Mouse (Mus musculus) spleen, adult 2 months (tissue): ENCODE results near the gene Fyn. TPM values are rescaled to one million over a fixed set of nuclear protein-coding genes. Genes with fewer than 3 reads are reported as not detected.

Experiments used
- DNase-seq, 2 experiments: peaks; one replicate each; pipeline versions ENCODE4 v3.0.0 to v3.0.0-alpha.2; 2012 to 2021; ENCODE audit warnings: low spot score in 2 of 2, low read depth in 1 of 2
- H3K27ac ChIP-seq: fragments of 200-500 bp; 2 replicates; pipeline ENCODE4 v1.5.1; 2012; ENCODE audit warnings: low read length, inconsistent platforms; ENCODE audit not compliant: insufficient read depth
- H3K27me3 ChIP-seq: fragments of 200-500 bp; 2 replicates; pipeline ENCODE4 v1.6.1; 2012; ENCODE audit warnings: mild to moderate bottlenecking, moderate library complexity, low read length, inconsistent platforms; ENCODE audit not compliant: control insufficient read depth, insufficient read depth
- H3K36me3 ChIP-seq: fragments of 200-500 bp; 2 replicates; pipeline ENCODE4 v1.6.1; 2012; ENCODE audit warnings: mild to moderate bottlenecking, low read length, inconsistent platforms; ENCODE audit not compliant: control insufficient read depth, insufficient read depth
- H3K4me1 ChIP-seq: fragments of 200-500 bp; 2 replicates; pipeline ENCODE4 v1.6.1; 2011; ENCODE audit warnings: inconsistent platforms; ENCODE audit not compliant: control insufficient read depth, insufficient read depth, insufficient read length
- H3K4me3 ChIP-seq: fragments of 200-500 bp; 2 replicates; pipeline ENCODE4 v1.5.1; 2011; ENCODE audit warnings: mild to moderate bottlenecking, inconsistent platforms; ENCODE audit not compliant: insufficient read depth, insufficient read length; ENCODE audit errors: extremely low read depth
- CTCF ChIP-seq: fragments of 200-500 bp; IDR thresholded peaks from 2 replicates; pipeline ENCODE4 v1.5.1; 2011; ENCODE audit warnings: mild to moderate bottlenecking, inconsistent platforms; ENCODE audit not compliant: insufficient read depth, insufficient read length, insufficient replicate concordance; ENCODE audit errors: extremely low read depth
- POLR2A ChIP-seq: fragments of 200-500 bp; IDR thresholded peaks from 2 replicates; pipeline ENCODE4 v1.6.1; 2011; ENCODE audit warnings: low read depth, low read length, inconsistent platforms
- WGBS: fragments of 180-500 bp; shearing (Covaris S2); methylation state at CpG from one replicate; pipeline ENCODE4 v1.1.7; 2018; 5-methylcytosine and 5-hydroxymethylcytosine counted together
- polyA plus RNA-seq: library from polyadenylated mRNA; depleted of rRNA; stranded (reverse); fragments of >200 nt; gene quantifications from 2 replicates; pipeline ENCODE4 v1.2.3, GENCODE M21; 2012

Gene Fyn
- polyA plus RNA-seq, 1 experiment, result 38.0 TPM

DNA sequence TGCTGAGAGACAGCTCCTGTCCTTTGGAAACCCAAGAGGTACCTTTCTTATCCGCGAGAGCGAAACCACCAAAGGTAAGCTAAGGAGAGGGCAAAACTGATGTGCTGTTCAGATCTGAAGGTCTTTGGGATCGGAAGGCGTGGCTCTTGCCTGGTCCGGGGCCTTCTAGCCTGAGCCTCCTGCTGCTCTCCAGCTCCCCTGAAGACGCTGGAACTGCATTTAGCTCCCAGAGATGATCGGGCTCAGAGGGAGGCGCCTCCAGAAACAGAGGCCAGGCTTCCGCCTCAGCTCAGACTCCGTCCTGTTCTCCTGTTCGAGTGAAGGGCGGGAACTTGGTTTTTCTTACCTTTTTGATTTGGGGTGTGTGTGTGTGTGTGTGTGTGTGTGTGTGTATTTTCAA is 156.8 kb downstream of the Fyn start:
- Histone ChIP-seq H3K4me1 (no peaks in the 10 kb centered on the region), H3K4me3 (no peak overlapping the region), H3K27me3 (no peaks in the 10 kb centered on the region), H3K36me3 (peaks cover 23% of the 10 kb centered on the region), H3K27ac (no peak overlapping the region)
- TF ChIP-seq POLR2A, result no peak
- TF ChIP-seq CTCF, result no peak
- no peak for DNase-seq
- WGBS, result 97% methylated on average over 13 of the region's 13 CpGs

DNA sequence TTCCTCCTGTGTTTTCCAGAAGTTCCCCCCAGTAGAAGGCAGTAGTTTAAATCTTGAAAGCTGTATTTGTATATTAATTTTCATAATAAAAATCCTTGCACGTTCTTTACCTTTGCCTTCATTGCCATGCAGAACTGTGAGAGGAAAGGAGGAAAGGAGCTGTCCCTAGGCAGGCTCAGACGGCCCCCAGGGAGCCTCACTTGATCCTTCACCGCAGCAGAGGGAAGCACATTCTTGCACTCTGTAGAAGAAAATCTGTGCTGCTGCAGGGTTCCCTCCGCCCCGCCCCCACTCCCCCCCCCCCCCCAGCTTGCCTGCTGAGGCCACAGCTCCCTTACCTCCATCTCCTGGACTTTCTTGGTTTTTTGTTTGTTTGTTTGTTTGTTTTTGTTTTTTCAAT is 158.5 kb downstream of the Fyn start:
- H3K4me3 ChIP-seq, result no peak overlapping the region
- peaks cover 25% of the 10 kb centered on the region for H3K36me3 ChIP-seq
- no peak for DNase-seq
- H3K27ac ChIP-seq, result no peak overlapping the region
- H3K27me3 ChIP-seq, result no peaks in the 10 kb centered on the region
- H3K4me1 ChIP-seq, result no peaks in the 10 kb centered on the region
- 91% methylated on average over 5 of the region's 5 CpGs for WGBS
- TF ChIP-seq POLR2A, result no peak
- TF ChIP-seq CTCF, result no peak

DNA sequence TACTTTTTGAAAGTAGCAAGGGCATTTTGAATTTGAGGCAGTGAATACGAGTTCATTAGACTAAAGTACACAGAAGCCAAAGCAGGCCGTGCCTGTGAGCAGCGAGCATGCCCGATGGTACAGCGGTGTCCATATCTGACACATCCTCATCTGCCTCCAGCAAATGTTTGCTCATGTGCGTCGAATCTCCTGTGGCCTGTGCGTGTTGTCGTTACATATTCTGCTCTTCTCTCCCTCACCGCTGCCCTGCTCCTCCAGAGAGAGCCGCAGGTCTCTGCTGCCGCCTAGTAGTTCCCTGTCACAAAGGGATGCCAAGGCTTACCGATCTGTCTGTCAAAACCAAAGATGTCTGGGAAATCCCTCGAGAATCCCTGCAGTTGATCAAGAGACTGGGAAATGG is 160.5 kb downstream of the Fyn start:
- H3K4me1 ChIP-seq, result no peaks in the 10 kb centered on the region
- no peak for DNase-seq
- TF ChIP-seq POLR2A, result no peak
- TF ChIP-seq CTCF, result no peak
- 95% methylated on average over 14 of the region's 14 CpGs for WGBS
- no peak overlapping the region for H3K4me3 ChIP-seq
- H3K27ac ChIP-seq, result no peak overlapping the region
- peaks cover 33% of the 10 kb centered on the region for H3K36me3 ChIP-seq
- no peaks in the 10 kb centered on the region for H3K27me3 ChIP-seq

DNA sequence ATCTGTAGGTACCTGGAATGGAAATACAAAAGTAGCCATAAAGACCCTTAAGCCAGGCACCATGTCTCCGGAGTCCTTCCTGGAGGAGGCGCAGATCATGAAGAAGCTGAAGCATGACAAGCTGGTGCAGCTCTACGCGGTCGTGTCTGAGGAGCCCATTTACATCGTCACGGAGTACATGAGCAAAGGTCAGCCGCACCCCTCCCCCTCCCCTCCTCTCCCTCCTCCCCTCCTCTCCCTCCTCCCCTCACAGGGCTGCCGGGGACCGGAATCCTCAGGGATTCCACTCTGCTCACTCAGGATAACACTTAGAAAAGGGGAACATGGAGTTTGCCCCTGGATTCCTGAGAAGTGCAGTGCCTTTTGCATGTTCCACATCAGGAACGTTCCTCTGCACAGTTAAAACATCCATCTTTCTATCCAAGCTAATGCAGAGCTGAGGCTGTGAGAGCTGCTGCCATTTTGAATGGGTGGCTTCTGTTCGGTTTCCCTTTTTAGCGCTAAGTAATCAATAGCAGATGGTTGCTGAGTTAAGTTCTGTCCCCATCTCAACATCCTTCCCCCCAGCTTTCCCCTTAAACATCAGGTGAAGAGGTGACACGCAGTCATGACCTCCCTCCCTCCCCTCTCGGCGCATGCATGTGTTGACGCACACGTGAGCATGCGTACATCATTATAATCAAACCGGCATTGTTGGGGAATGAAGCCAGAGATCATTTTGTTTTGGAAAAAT is 163.5 kb downstream of the Fyn start:
- H3K4me1 ChIP-seq, result no peaks in the 10 kb centered on the region
- no peak overlapping the region for H3K27ac ChIP-seq
- H3K27me3 ChIP-seq, result no peaks in the 10 kb centered on the region
- WGBS, result 92% methylated on average over 20 of the region's 20 CpGs
- peaks cover 22% of the 10 kb centered on the region for H3K36me3 ChIP-seq
- no peak overlapping the region for H3K4me3 ChIP-seq
- no peak for DNase-seq
- TF ChIP-seq CTCF (no peak), POLR2A (no peak)

DNA sequence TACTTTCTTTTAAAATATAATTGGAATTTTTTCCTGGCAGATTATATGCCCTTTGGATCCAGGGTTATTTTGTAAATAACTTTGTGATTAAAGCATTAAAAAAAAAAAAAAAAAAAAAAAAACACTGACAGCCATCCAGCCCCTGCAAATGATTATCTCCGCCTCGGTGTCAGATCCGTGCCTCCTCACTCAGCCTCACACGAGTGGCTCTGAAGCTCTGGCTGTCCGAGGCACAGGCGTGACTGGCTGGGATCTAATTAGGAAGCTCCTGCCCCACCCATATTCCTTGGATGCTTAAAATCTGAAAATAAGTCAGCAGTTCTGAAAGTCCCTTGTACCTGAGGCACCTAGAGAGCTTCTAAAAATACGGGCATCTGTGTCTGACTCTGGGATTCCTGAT is 164.2 kb downstream of the Fyn start:
- DNase-seq, result no peak
- TF ChIP-seq POLR2A (no peak), CTCF (no peak)
- Histone ChIP-seq H3K36me3 (peaks cover 18% of the 10 kb centered on the region), H3K27me3 (no peaks in the 10 kb centered on the region), H3K4me3 (no peak overlapping the region), H3K4me1 (no peaks in the 10 kb centered on the region), H3K27ac (no peak overlapping the region)
- WGBS, result 88% methylated on average over 7 of the region's 7 CpGs

DNA sequence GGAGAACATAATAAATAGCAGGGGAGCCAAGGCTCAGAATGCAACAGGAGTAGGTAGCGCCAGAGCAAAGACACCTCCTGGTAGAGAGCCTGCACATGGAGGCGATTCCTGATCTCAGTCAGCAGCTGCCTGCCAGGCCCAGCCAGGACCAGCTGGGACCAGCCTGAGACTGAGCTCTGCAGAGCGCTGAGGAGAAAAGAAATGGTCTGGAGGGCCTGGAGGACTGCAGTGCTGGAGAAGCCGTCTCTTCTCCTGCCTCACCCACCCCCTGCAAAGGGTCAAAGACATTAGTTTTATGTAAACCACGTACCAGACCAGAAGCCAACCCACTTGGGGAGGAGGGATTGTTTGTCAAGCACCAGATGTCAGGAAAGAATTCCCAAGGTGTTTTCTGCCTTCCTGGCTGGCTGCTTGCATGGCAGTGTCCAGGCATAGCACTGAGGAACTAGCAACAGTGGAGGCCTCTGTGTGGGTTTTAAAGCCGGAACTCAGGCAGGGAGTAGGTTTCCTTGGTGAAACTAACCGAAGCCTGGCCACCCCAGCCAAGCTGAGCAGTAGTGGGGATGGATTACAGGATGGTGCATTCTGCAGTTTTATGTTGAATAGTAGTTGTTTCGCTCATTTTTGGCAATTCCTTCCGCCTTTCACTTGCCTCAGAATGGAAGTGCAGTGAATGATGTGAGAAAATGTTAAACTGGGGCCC is 165.8 kb downstream of the Fyn start:
- Histone ChIP-seq H3K27me3 (no peaks in the 10 kb centered on the region), H3K36me3 (peaks cover 16% of the 10 kb centered on the region), H3K4me3 (no peak overlapping the region), H3K4me1 (no peaks in the 10 kb centered on the region), H3K27ac (no peak overlapping the region)
- WGBS, result 91% methylated on average over 9 of the region's 9 CpGs
- no peak for DNase-seq
- TF ChIP-seq POLR2A (no peak), CTCF (no peak)

DNA sequence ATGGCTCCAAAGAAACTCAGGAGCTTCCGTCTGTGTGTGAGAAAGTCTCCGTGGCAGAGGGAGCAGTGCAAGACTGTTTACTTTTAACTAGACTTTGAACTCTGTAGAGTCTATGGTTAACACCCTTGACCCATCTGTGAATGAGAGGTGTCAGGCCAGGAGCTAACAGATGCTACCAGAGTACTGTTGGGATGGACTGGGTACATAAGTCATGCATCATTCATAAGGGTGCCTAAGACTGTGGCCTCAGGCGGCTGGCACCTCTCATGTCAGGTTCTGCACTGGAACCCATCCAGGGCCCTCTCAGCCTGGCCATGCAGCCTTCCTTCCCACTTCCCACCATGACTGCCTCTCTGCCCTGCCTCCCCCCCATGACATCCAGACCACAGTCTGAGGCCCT is 166.7 kb downstream of the Fyn start:
- Histone ChIP-seq H3K36me3 (peaks cover 16% of the 10 kb centered on the region), H3K27ac (no peak overlapping the region), H3K4me1 (no peaks in the 10 kb centered on the region), H3K27me3 (no peaks in the 10 kb centered on the region), H3K4me3 (no peak overlapping the region)
- DNase-seq, result no peak
- 86% methylated on average over 3 of the region's 3 CpGs for WGBS
- TF ChIP-seq POLR2A (no peak), CTCF (no peak)
